Mouse (Mus musculus): Measurements from ENCODE around the gene Deup1. TPM values are rescaled to one million over a fixed set of nuclear protein-coding genes. Genes with fewer than 3 reads are reported as not detected.

Deup1 gene
- total RNA-seq, 2 experiments from 2014 or later, result not detected

GRCm38 (mm10) chr9:15536861-15537426 lies 90.8 kb downstream of the Deup1 start:
- no peak for ATAC-seq (replicated peaks; ENCODE audit: low FRiP score, poor library complexity, severe bottlenecking)

- ATAC-seq (replicated peaks; ENCODE audit: low FRiP score, poor library complexity, severe bottlenecking), result no peak
Observed at GRCm38 (mm10) chr9:15535418-15535817, 92.3 kb downstream of the Deup1 start.

DNA sequence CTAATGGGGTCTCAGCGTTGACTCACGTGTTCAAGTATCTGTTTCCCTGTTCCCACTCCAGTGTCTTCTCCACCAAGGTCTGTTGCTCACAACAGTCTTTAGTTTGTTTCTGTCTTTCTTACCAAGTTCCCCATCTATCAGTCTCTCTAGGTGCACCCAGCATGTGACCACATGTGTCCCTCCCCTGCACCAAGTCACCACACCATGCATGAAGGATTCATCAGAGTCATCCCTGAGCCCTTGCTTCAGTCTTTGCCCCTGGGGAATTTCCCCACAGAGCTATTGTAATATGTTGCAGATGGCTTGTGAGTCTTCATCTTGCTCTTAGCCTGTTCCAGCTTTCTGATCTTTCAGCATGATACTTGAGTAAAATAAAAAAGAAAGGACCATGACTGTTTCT lies 93.6 kb downstream of the Deup1 start:
- no peak for ATAC-seq (replicated peaks; ENCODE audit: low FRiP score, poor library complexity, severe bottlenecking)

DNA sequence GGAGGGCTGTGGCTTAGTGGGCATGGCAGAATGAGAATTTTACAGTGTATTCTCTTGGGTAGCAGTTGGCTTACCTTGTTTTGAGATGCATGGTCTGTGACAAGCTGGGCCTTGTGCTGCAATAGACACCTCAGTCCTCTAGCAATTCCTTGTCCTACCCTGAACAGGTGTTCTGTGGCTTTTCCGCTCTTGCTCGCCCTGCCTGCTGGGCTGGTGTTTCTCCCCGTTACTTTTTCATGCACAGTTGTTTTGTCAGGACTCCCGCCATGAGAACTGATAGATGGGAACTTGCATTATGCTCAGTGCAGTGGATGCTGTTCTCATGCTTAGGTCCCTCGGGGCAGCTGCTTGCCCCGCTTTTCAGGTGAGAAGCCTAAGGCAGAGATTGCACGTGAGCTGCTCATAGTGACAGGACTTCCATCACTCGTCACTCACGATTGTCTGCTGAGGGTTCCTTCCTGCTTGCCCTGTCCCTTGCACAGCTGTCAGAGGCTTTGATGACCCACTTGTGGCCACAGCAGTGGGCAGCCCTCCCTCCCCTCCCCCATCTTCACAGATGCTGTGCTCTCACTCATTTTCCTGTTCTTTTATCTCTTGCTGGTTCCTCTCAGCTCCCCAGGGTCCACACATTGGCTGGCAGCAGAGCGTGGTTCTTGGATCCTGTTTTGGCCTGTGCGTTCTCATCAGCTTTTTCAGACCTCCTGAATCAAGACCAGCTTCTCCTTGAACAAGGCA lies 94.2 kb downstream of the Deup1 start:
- no peak for ATAC-seq (replicated peaks; ENCODE audit: low FRiP score, poor library complexity, severe bottlenecking)

DNA sequence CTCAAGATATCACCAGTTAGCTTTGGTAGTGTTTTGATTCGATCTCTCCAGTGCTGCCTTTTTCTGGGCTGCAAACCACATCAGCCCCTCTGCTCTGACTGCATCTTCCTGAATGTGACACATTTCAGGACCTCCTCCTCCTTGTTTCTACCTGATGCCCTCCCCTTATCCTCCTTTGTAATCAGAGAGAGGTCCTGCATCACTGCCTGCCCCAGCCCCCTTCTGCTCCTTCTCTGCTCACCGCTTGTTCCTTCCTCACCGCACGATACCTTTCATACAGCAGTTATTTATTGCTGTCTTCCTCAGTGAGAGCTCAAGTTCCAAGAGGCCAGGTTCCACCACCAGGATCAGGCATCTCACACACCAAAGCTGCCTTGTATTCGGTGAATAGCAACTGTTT lies 96.5 kb downstream of the Deup1 start:
- no peak for ATAC-seq (replicated peaks; ENCODE audit: low FRiP score, poor library complexity, severe bottlenecking)

DNA sequence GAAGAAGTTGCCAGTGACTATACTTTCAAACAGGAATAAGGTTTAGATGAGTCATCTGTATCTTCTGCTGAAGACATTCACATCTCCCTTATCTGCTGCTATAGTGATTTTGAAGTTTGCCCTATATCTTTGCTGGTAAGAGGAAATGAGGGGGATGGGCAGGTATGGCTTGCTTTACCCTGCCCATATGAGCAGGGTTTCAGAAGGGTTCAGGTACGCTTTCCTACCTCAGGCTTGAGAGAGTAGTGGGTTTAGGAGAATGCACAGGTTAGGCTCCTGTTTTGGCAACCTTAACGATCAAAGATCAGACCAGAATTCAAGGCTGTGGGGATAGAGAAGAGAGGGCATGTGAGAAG lies 97.8 kb downstream of the Deup1 start:
- no peak for ATAC-seq (replicated peaks; ENCODE audit: low FRiP score, poor library complexity, severe bottlenecking)

DNA sequence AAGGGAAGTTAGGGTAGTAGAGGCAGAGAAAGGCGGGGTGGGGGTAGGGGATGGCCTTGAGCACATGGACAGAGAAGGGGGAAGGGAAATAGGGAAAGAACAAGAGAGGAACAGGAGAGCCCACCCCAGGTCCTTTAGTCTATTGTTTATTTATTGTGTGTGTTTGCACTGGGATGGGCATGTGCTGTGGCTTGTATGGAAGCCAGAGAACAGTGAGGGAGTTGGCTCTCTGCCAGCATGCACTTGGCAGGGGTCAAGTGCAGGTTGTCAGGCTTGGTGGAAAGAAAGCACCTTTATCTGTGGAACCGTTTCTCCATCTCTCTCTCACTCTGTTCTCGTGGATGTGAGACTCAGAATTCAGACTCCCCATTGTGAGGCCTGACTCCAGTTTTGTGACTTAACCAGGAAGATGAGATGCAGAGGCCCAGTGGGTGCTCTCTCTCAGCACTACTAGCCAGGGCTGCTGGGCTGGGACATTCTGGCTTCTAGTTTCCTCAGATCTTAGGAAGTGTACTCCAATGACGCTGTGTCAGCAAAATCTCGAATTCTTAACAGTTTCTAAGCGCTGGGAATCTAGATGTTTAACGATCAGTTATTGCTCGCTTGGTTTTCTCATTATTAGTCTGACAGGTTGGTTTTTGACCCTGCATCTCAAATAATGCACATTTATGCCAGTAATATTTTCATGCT lies 98.3 kb downstream of the Deup1 start:
- no peak for ATAC-seq (replicated peaks; ENCODE audit: low FRiP score, poor library complexity, severe bottlenecking)

- no peak for ATAC-seq (replicated peaks; ENCODE audit: low FRiP score, poor library complexity, severe bottlenecking)
Observed at GRCm38 (mm10) chr9:15528368-15528767, 99.4 kb downstream of the Deup1 start.

DNA sequence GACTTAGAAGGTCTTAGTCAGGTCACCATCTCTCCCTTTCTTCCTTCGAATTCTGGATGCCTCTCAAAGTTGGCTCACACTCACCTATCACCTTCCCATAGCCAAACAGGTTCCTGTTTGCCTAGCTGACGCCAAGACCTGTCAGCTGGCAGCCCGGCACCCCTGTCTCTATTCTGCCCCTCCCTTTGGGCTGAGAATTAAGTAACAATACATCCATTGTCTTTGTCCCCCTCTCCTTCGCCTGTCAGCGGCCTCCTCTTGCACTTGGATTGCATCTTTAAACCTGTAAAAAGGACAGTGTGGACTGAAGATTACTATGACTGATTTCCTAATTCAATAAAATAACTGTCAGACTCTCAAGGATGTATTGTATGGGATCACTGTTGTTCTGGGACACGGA lies 99.9 kb downstream of the Deup1 start:
- ATAC-seq (replicated peaks; ENCODE audit: low FRiP score, poor library complexity, severe bottlenecking), result no peak

DNA sequence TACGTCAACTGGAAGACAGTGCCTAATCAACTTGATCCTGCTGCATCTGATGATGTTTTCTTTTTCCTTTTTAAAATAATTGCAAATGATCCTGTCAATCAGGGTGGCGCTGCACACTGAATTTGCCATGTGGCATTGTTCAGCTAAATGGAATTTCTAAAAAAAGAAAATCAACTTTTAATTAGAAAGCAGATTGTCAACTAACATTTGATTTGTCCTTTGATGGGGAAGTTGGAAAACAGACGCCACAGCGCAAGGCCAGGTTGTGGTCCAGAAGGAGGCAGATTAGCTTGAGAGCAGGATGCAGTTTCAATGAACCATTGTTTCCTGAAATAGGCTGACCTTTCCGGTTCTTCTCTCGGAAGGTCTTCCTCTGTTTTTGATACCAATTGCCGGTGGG lies 101.2 kb downstream of the Deup1 start:
- no peak for ATAC-seq (replicated peaks; ENCODE audit: low FRiP score, poor library complexity, severe bottlenecking)

DNA sequence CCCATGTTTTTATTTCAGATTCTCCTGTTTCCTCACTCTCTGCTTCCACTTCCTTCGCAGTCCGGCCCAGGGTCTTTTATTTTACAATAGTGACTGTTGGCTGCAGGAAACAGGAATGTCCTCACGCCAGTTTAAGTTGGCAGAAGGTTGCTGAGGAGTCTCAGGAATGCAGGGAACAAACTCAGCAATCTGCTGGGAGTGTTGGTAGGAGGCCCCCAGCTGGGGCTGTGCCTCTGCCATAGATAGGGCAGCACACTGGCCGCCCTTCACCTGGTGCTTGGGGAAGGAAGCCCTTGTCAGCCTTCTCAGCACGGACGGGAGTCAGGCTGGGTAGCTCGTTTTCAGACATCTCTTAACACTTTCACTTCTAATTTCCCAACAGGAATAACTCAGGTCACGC lies 102.5 kb downstream of the Deup1 start:
- no peak for ATAC-seq (replicated peaks; ENCODE audit: low FRiP score, poor library complexity, severe bottlenecking)

DNA sequence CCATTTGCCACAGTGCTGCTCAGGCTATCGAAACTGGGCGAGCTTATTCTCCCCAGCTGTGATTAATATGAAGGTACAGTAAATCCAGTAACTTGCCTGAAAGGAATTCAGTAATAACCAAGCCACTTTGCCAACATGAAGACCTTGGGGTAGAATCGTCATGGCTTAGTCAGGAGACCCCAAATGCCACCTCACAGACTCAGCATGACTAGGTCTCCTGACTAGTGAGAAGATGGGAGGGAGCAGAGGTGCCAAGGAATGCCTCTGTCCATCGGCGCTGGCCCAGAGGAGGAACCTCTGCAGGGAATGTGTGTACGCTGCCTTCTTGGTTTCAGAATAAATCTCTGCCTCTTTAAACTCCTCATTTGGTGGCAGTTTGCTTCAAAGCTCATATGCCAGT lies 104.1 kb downstream of the Deup1 start:
- no peak for ATAC-seq (replicated peaks; ENCODE audit: low FRiP score, poor library complexity, severe bottlenecking)

GRCm38 (mm10) chr9:15522887-15523286 lies 104.8 kb downstream of the Deup1 start:
- no peak for ATAC-seq (replicated peaks; ENCODE audit: low FRiP score, poor library complexity, severe bottlenecking)

DNA sequence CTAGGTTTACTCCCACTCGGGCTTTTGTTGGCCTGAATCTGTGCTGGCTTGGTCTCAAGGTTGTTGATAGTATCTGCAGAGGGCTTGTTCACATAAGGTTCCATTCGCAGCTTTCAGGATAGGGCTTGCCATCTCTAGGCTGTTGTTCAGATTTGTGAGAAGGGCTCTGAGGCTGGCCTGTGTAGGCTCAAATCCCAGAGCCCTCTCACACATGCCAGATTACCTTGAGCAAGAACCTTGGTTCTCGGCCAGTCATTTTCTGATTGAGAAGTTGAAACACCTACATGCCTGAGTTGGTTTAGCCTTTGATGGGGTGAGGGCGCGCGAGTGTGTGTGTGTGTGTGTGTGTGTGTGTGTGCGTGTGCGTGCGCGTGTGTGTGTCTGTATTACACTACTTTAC lies 105.4 kb downstream of the Deup1 start:
- ATAC-seq (replicated peaks; ENCODE audit: low FRiP score, poor library complexity, severe bottlenecking), result no peak

GRCm38 (mm10) chr9:15517979-15518378 lies 109.8 kb downstream of the Deup1 start:
- no peak for ATAC-seq (replicated peaks; ENCODE audit: low FRiP score, poor library complexity, severe bottlenecking)

- no peak for ATAC-seq (replicated peaks; ENCODE audit: low FRiP score, poor library complexity, severe bottlenecking)
Observed at GRCm38 (mm10) chr9:15516007-15516406, 111.7 kb downstream of the Deup1 start.

DNA sequence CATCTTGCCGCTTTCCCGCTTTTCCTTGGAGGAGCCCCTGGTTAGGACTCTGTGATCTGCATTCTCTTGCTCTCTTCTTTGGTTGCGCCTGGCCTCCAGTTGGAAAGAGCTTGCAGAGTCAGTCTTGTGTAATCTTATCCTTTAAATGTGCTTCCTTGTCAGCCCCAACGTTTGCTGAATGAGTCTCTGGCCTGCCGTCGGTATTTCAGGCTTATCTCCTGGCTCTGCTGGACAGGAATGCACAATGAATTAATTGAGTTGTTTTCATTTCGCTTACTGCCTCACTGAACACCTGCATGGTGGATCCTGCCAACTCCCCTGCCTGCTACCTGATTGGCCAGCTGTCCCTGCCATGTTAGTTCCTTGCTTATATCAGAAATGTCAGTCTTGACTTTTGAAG lies 114.8 kb downstream of the Deup1 start:
- ATAC-seq (replicated peaks; ENCODE audit: low FRiP score, poor library complexity, severe bottlenecking), result no peak

DNA sequence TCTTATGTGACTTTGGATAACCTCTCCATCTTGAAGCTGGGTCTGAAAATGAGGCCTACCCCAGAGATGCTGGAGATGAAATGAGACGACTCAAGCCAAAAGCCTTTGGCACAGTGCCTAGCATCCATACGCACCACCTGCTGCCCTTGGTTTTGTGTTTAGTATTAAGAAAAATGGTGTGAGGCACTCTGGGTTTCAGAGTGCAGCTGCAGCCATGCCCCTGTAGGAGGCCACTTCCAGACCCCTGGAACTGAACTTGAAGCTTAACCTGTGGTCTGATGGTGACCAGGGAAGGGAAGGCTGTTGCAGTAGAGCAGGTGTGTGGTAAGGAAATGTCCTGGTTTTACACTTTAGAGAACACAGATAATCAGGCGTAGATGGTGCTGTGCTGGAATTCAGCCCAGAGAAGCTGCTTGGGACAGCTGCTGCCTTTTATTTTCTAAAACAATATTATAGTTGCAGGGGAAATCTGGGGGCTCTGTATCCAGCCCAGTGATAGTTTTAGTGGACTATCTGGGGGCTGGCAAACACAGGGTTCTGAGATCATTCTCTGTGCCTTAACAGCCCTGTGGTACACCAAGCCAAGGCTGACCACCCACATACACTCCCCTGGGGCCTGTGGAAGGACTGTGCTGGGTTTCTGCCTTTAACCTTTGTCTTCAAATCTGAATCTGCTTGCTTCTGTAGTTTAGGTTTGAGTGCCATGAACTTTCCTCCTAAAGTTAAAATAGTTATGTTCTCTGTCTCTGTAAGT lies 117.0 kb downstream of the Deup1 start:
- no peak for ATAC-seq (replicated peaks; ENCODE audit: low FRiP score, poor library complexity, severe bottlenecking)
